In the genomic region with DNA sequence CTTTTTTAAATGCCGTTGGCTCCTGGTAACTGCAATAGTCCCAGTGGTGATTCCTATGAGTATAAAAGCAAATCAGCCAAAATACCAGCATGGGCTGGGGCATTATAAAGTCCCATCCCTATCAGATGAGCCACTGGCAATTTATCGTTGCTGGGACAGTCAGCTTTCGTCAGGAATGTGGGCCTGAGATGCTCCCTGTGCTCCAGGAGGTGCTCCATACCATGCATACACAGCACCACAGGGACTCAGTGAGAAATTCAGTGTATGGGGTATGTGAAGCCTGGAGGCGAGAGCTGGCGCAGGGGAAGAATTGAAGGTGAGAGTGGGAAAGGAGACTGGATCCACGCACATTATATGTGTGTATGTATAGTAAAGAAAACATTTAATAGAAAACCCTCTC, we compare ENCODE assay signal across 23 mouse cellular contexts. TPM values are rescaled to one million over a fixed set of nuclear protein-coding genes. Genes with fewer than 3 reads are reported as not detected.
A peak's percentile ranks its signal among the peaks of the same experiment; 100 is the strongest.
DNase-seq lines count a peak whose midpoint lies in the region; ATAC-seq lines count a peak whose summit lies in the region.
"Had no signal": no experiment of that assay in that cellular context is flagged by ENCODE, and none has a peak within 500 bp of the region (broad histone marks: within the 10 kb centered on the region; RNA-seq: fewer than 3 reads in every experiment).

No protein-coding gene starts in this region.

- DNase-seq in heart, adult 11 months, result peak; percentile 71
- DNase-seq in heart, postnatal 10 days, result no peak
- peak; percentile 61 for DNase-seq in heart, embryonic 10.5 days (ENCODE audit: low spot score)
- peak; percentile 6 for DNase-seq in liver, embryonic 11.5 days (ENCODE audit: low spot score)
- no peak for DNase-seq in liver
- peak; percentile 5 for DNase-seq in neural tube, embryonic 10.5 days (ENCODE audit: extremely low spot score, low spot score)
- DNase-seq: adrenal gland, adult 2 months; adrenal gland, adult 8-10 months; adrenal gland, postnatal 10 days; adrenal gland, postnatal 14 days; adrenal gland, postnatal 25 days; adrenal gland, postnatal 36 days; B cell, adult 2 months; cerebellum, adult 11 months; cerebellum, adult 11-12 months had no signal

- no peak for ATAC-seq in heart, embryonic 11.5 days (replicated peaks; ENCODE audit: insufficient number of reproducible peaks, low FRiP score, low TSS enrichment)
- no peak for ATAC-seq in liver, embryonic 11.5 days (replicated peaks; ENCODE audit: low FRiP score)
- ATAC-seq in neural tube, embryonic 15.5 days (ENCODE audit: low FRiP score), result no peak
- ATAC-seq: activated CD4-positive, CD25-positive, alpha-beta regulatory T cell, adult 4 months; CD4-positive, CD25-positive, alpha-beta regulatory T cell, adult 4 months; Patski had no signal

- no peak overlapping the region for H3K27ac ChIP-seq in heart, embryonic 10.5 days
- H3K27ac ChIP-seq in heart, embryonic 11.5 days (ENCODE audit: low read depth, low read length), result no peak overlapping the region
- no peak overlapping the region for H3K27ac ChIP-seq in liver, embryonic 11.5 days (ENCODE audit: low read depth, low read length)
- no peak overlapping the region for H3K27ac ChIP-seq in neural tube, embryonic 15.5 days (replicated peaks)

- no peaks in the 10 kb centered on the region for H3K36me3 ChIP-seq in heart, embryonic 10.5 days
- H3K36me3 ChIP-seq in heart, embryonic 11.5 days (ENCODE audit: control insufficient read depth, insufficient read depth, low read length), result no peaks in the 10 kb centered on the region
- H3K36me3 ChIP-seq in liver, embryonic 11.5 days (ENCODE audit: control insufficient read depth, insufficient read depth, low read length), result no peaks in the 10 kb centered on the region
- no peaks in the 10 kb centered on the region for H3K36me3 ChIP-seq in neural tube, embryonic 15.5 days
- H3K36me3 ChIP-seq: G1E had no signal

- no peak overlapping the region for H3K4me2 ChIP-seq in heart, embryonic 11.5 days
- no peak overlapping the region for H3K4me2 ChIP-seq in liver, embryonic 11.5 days
- H3K4me2 ChIP-seq in neural tube, embryonic 15.5 days, result no peak overlapping the region

- no peaks in the 10 kb centered on the region for H3K4me1 ChIP-seq in heart, embryonic 10.5 days
- H3K4me1 ChIP-seq in heart, embryonic 11.5 days (ENCODE audit: control insufficient read depth, insufficient read depth, low read length), result no peaks in the 10 kb centered on the region
- no peaks in the 10 kb centered on the region for H3K4me1 ChIP-seq in liver, embryonic 11.5 days (replicated peaks; ENCODE audit: control insufficient read depth, insufficient read depth, low read length)
- no peaks in the 10 kb centered on the region for H3K4me1 ChIP-seq in neural tube, embryonic 15.5 days

- no peak overlapping the region for H3K9ac ChIP-seq in heart, embryonic 11.5 days (ENCODE audit: low read depth, low read length)
- no peak overlapping the region for H3K9ac ChIP-seq in liver, embryonic 11.5 days (ENCODE audit: low read depth, low read length)
- H3K9ac ChIP-seq in neural tube, embryonic 15.5 days (replicated peaks), result no peak overlapping the region

- no peaks in the 10 kb centered on the region for H3K9me3 ChIP-seq in heart, embryonic 10.5 days
- H3K9me3 ChIP-seq in heart, embryonic 11.5 days (replicated peaks; ENCODE audit: control insufficient read depth, low read length), result no peaks in the 10 kb centered on the region
- H3K9me3 ChIP-seq in liver, embryonic 11.5 days (ENCODE audit: control insufficient read depth, low read length), result no peaks in the 10 kb centered on the region
- no peaks in the 10 kb centered on the region for H3K9me3 ChIP-seq in neural tube, embryonic 15.5 days (replicated peaks)
- H3K9me3 ChIP-seq: G1E had no signal

- 84% methylated on average over 6 of the region's 6 CpGs for WGBS in heart, embryonic 10.5 days
- 81% methylated on average over 6 of the region's 6 CpGs for WGBS in heart, embryonic 11.5 days (ENCODE audit: insufficient replicate concordance)
- WGBS in liver, embryonic 11.5 days, result 79% methylated on average over 6 of the region's 6 CpGs
- WGBS in neural tube, embryonic 15.5 days, result 89% methylated on average over 6 of the region's 6 CpGs

- H3K4me3 ChIP-seq in heart, embryonic 10.5 days, result no peak overlapping the region
- H3K4me3 ChIP-seq in heart, embryonic 11.5 days (ENCODE audit: low read depth, low read length), result no peak overlapping the region
- H3K4me3 ChIP-seq in liver, embryonic 11.5 days (ENCODE audit: low read depth, low read length), result no peak overlapping the region
- no peak overlapping the region for H3K4me3 ChIP-seq in neural tube, embryonic 15.5 days (replicated peaks)

- intact Hi-C loops in heart, postnatal 10 days (cut with DNase I), result no loop called here

- H3K27me3 ChIP-seq in heart, embryonic 10.5 days (ENCODE audit: insufficient read depth, poor library complexity, severe bottlenecking), result no peaks in the 10 kb centered on the region
- no peaks in the 10 kb centered on the region for H3K27me3 ChIP-seq in heart, embryonic 11.5 days (ENCODE audit: control insufficient read depth, insufficient read depth, low read length)
- H3K27me3 ChIP-seq in liver, embryonic 11.5 days (replicated peaks; ENCODE audit: control insufficient read depth, insufficient read depth, low read length), result no peaks in the 10 kb centered on the region
- H3K27me3 ChIP-seq in neural tube, embryonic 15.5 days (replicated peaks), result no peaks in the 10 kb centered on the region
- H3K27me3 ChIP-seq: CH12.LX, Patski had no signal

RNA-seq across cellular contexts. Expression of a gene that starts 17.7 kb away (rescaled TPM):
- total RNA-seq in heart, postnatal 10 days (2021), result 10 to 100 TPM; 43.9 to 44.0 TPM
- polyA plus RNA-seq in heart, embryonic 10.5 days (2016; fragmentation: Nextera tagmentation; extraction: Ambion mirVana), result 124 and 133 TPM in 2 replicates
- 99.5 and 101 TPM in 2 replicates for polyA plus RNA-seq in heart, embryonic 11.5 days (2014; fragmentation: Nextera tagmentation; extraction: Ambion mirVana)
- 117 and 125 TPM in 2 replicates for polyA plus RNA-seq in liver, embryonic 11.5 days (2014; fragmentation: Nextera tagmentation; extraction: Ambion mirVana)
- 101 TPM in 2 replicates for polyA plus RNA-seq in neural tube, embryonic 15.5 days (2015; fragmentation: Nextera tagmentation; extraction: Ambion mirVana)

RNA-seq across cellular contexts. Expression of a gene that starts 41.0 kb away (rescaled TPM):
- total RNA-seq in heart, postnatal 10 days (2021), result 10 to 100 TPM; 54.7 to 61.0 TPM
- polyA plus RNA-seq in heart, embryonic 10.5 days (2016; fragmentation: Nextera tagmentation; extraction: Ambion mirVana), result 124 and 133 TPM in 2 replicates
- 110 and 117 TPM in 2 replicates for polyA plus RNA-seq in heart, embryonic 11.5 days (2014; fragmentation: Nextera tagmentation; extraction: Ambion mirVana)
- polyA plus RNA-seq in liver, embryonic 11.5 days (2014; fragmentation: Nextera tagmentation; extraction: Ambion mirVana), result 159 and 162 TPM in 2 replicates
- polyA plus RNA-seq in neural tube, embryonic 15.5 days (2015; fragmentation: Nextera tagmentation; extraction: Ambion mirVana), result 85.7 and 106 TPM in 2 replicates

RNA-seq across cellular contexts. Expression of a gene that starts 51.4 kb away (rescaled TPM):
- 1 to 10 TPM; 2.4 to 2.8 TPM for total RNA-seq in heart, postnatal 10 days (2021)
- 7.1 and 20.6 TPM in 2 replicates for polyA plus RNA-seq in heart, embryonic 10.5 days (2016; fragmentation: Nextera tagmentation; extraction: Ambion mirVana)
- 5.6 and 8.6 TPM in 2 replicates for polyA plus RNA-seq in heart, embryonic 11.5 days (2014; fragmentation: Nextera tagmentation; extraction: Ambion mirVana)
- 7.3 and 7.7 TPM in 2 replicates for polyA plus RNA-seq in liver, embryonic 11.5 days (2014; fragmentation: Nextera tagmentation; extraction: Ambion mirVana)
- polyA plus RNA-seq in neural tube, embryonic 15.5 days (2015; fragmentation: Nextera tagmentation; extraction: Ambion mirVana), result 17.0 and 19.8 TPM in 2 replicates
- polyA plus RNA-seq: adrenal gland, adult 2 months had no signal

RNA-seq across cellular contexts. Expression of a gene that starts 52.6 kb away (rescaled TPM):
- total RNA-seq in heart, postnatal 10 days (2021), result 1 to 10 TPM; 1.8 to 3.3 TPM
- 7.6 and 12.0 TPM in 2 replicates for polyA plus RNA-seq in heart, embryonic 10.5 days (2016; fragmentation: Nextera tagmentation; extraction: Ambion mirVana)
- polyA plus RNA-seq in heart, embryonic 11.5 days (2014; fragmentation: Nextera tagmentation; extraction: Ambion mirVana), result 11.0 and 14.6 TPM in 2 replicates
- polyA plus RNA-seq in liver, embryonic 11.5 days (2014; fragmentation: Nextera tagmentation; extraction: Ambion mirVana), result 43.5 and 51.9 TPM in 2 replicates
- polyA plus RNA-seq in neural tube, embryonic 15.5 days (2015; fragmentation: Nextera tagmentation; extraction: Ambion mirVana), result 0.29 and 0.50 TPM in 2 replicates
- total RNA-seq: CH12.LX had no signal
- polyA plus RNA-seq: C2C12; CD4-positive, CD25-positive, alpha-beta regulatory T cell, adult 4 months; G1E; Patski had no signal

Comparison
In these comparisons a context has a peak if more than half of its experiments do, and no peak if none do; other contexts are left out.
1. DNase-seq: peak in heart, adult 11 months (single experiment), heart, embryonic 10.5 days (single experiment), liver, embryonic 11.5 days (single experiment) and neural tube, embryonic 10.5 days (single experiment); none in heart, postnatal 10 days (0 of 2) and liver (single experiment).